Mouse (Mus musculus): ENCODE measurements around the gene F5.

F5 gene

DNA sequence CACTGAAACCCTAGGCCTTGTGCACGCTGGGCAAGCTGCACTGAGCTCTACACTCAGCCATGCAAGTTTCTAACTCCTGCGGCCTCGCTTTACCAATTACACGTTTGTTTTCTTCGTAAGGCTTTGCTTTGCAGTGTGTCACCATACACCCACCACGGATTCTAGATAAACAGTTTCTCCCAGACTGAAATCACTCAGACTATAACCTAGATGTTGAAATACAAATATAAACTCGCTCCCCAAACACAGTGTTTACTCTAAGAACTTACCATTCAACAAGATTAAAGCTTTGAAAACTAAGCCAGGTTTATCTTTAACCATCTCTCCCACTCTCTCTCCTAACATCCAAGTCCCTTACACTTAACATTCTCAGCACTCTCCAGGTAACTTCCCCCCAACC lies 83.4 kb downstream of the F5 start:
- no peak for DNase-seq (ENCODE audit: low spot score)

DNA sequence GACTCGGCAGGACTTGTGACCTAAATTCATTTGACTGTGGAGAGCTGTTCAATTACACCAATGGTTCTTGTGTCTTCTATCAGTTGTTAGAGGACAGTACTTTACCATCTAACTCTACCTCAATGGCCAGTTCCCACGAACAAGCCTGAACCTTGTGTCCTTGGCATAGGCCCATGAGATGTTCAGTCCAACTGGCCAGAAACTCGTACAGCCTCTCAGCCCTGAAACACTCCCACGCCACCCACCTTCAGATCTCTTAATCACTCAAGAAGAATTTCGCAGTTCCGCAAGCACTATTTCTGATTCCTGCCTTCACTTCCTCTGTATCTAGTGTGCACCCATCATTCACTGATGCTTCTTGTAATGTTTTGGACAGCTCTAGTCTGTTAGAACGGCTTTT lies 84.4 kb downstream of the F5 start:
- no peak for DNase-seq (ENCODE audit: low spot score)

DNA sequence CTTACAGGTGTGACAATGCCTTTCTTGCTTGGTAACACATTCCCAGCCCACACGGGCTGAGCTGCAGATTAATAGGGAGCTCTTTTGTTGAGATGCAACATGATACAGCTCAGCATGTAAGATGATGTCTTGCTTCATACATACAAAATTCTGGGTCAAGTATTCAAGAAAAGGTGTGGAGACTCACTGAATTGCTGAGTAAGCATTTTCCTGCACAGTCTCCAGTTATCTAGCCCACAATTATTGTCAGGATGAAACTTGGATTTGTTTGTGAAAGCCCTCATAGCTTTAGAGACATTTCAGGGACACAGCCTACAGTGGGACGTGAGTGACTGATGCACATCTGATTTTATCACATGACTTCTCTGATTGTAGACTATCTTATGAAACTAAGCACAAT lies 89.9 kb downstream of the F5 start:
- no peak for DNase-seq (ENCODE audit: low spot score)

DNA sequence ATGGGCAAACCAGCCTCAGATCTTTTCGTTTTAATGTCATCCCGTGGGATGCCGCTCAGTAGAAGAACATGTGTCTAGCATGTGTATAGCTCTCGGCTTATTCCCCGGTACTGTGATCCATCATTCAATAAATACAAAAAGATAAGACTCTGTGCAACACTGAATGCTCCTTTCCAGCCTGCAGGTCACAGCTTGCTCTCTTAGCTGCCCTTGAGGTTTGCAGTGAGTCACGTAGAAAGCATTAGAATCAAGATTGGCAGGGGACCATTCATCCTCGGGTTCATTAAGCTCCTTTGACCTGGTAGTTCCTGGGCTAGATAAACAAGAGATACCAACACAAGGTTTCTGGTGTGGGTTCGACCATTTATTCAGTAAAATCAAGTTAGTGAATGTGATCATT lies 91.2 kb downstream of the F5 start:
- no peak for DNase-seq (ENCODE audit: low spot score)

DNA sequence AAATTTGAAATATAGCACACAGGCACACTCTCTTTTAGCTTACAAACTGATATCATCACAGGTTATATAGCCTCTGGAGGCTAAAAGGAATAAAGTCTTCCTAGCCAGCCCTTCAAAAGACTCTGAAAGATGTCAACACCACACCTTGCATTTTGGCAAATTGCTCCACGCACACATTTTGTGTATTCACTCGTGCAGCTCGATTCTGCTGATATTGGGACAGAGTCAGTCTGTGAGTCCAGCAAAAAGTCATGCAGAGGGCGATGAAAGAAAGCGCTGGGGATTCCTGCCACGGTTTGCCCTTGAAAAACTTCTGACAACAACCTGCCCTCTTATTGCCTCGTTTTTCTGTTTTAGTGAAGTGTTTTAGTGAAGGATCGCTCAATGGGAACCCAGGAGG lies 95.8 kb downstream of the F5 start:
- no peak for DNase-seq (ENCODE audit: low spot score)

DNA sequence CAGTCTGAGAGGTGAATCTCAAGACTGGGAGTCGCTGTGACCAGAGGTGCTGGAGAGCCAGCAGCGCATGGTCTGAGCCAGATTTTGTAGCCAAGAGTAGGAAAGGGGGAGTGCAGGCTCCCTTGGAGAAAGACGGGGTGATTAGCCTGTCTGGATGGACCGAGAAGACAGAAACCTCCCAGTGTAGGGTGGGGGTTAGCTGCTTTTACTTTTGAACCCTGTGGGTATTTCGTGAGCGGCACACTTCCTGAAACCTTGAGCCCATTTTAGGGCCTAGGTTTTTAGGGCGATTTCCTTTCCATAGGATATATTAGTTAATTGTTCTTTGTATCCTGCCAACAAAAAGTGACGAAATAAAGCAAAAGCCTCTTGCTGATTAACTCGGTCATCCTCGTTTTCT lies 96.3 kb downstream of the F5 start:
- no peak for DNase-seq (ENCODE audit: low spot score)

DNA sequence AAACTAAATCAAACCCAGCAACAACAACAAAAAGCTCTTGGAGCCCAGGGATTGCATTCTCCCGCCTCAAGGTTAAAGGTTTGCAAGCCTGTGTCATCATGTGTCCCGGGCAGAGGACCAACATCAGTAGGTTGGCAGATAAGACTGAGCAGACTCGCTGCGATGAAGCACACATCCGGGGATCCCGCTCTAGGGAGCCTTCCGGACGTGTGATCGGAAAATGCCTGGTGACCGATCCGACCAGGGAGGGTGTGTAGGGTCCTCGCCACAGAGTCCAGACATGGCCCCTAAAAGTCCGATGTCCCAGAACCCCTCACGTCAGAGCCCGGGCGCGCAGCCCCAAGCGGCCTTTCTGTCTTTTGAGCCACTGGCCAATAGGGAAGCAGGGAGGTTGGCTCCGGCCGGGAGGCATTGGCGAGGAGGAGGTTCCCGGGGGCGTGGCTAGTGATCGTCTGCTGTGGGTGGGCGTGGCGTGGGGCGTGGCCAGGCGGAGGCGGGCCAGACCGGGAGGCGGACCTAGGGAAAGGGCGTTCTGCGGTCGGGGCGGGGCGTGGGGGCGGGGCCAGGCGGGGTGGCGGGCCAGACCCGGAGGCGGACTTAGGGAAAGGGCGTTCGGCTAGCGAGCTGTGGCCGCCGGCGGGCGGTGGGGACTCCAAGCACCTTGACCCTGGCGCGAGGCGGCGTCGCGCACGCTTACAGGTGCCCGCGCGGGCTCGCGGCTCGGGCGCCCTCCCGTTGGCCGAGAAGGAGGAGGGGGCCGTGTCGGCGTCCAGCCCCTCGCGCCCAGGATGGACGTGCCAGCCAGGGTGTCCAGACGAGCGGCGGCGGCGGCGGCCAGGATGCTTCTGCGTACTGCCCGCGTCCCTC lies 97.1 kb downstream of the F5 start, which contains the start of gene Slc19a2:
Gene Slc19a2, plus strand, starts transcription at position 582 of the 867 bp plus-strand sequence.
- peak; percentile 95 for DNase-seq (ENCODE audit: low spot score)

DNA sequence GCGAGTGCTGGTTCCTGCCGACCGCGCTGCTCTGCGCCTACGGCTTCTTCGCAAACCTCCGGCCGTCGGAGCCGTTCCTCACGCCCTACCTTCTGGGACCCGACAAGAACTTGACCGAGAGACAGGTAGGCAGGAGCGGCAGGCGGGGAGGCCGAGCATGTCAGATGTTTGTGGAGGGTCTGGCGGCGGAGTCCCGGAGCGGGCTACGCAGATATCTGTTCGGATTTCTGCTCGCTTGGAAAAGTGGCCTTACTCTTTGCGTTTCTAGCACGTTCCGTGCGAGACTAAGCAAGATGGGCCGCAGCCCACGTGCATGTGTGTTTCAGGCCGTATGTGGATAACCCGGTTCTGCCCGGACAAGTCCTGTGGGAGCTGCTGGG lies 97.7 kb downstream of the F5 start:
- DNase-seq (ENCODE audit: low spot score), result no peak

DNA sequence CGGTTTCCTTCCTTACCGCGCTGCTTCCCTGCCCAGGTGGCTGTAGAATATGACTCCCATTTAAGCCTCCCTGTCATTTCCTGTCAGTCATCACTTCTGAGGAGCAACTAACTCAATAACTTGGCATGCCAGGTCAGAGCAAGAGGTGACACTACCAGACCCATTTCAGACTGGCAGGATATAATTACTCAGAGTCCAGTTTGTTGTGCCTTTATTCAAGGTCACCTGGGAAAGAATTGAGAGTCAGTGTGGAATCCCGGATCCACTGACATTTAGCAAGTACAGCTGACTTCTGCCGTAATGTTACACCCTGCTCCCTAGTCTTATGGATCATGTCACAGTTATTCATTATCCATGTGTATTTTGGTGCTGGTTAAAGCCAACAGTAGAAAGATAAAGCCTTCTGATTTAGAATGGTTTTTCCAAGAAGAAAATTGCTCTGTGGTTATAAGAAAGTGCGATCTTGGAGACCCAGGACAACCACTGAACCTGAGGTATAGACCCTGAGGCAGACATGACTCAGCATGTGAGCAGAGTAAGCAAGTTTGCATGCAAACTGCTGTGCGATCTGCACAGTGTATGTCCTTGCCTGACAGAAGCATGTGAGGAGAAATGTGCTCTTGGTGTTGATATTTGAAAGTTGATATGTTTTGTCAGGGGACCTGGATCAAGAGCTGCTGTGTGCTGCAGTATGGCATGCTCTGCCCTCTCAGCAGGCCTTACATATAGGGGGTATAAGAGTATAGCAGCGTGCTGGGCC lies 98.9 kb downstream of the F5 start:
- DNase-seq (ENCODE audit: low spot score), result no peak

DNA sequence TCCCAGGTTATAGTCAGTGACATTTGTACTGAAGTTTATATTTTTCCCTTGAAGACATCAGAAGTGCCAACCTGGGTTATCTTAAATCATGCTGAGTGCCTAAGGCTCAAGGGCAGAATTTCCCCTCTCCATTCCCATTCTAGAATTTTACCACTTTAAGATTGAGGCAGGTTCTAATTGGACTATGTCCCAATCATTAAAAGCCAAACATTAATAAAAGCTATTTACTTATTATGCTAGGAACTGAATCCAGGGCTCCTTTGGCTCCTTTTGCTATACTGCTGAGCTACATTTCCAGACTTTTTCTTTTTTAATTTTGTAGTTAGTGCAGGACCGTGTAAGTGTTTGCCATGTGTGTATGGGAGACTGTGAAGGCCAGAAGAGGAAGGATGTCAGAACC lies 99.8 kb downstream of the F5 start:
- DNase-seq (ENCODE audit: low spot score), result no peak

DNA sequence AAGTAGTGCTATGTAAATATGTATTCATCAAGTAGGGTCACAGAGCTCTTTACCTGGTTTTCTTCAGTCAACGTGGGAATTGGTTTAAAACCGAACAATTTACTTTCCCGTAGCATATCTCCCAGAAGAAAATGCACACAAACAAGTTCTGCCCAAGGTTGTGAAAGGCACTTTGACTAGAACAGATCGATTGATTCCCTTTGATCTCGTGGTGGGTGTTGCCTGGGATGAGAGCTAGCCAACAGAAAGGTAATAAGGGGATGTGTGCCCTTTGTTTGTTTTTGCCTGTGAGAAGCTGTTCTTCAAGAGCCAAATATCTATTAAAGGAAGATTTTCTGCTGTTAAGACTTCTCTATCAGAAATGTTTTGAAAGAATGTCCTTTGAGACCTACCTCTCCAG lies 100.9 kb downstream of the F5 start:
- no peak for DNase-seq (ENCODE audit: low spot score)

DNA sequence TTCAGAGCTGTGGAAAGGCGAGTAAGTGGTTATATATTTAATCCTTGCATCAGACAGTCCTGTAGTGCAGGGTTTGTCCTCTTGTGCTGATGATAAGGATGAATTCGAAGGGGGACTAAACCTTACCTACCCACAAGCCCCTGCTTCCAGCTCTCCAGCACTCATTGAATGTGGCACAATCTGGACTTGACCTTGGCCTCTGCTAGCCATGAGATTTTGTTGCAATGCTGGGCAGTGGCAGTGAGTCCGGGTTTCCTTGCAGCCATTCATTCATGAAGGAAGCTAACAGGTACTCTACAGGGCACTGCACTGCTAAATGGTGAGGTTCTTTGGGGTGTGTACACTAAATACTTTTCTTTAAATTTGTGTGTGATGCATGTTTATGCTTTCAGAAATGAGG lies 103.2 kb downstream of the F5 start:
- no peak for DNase-seq (ENCODE audit: low spot score)

DNA sequence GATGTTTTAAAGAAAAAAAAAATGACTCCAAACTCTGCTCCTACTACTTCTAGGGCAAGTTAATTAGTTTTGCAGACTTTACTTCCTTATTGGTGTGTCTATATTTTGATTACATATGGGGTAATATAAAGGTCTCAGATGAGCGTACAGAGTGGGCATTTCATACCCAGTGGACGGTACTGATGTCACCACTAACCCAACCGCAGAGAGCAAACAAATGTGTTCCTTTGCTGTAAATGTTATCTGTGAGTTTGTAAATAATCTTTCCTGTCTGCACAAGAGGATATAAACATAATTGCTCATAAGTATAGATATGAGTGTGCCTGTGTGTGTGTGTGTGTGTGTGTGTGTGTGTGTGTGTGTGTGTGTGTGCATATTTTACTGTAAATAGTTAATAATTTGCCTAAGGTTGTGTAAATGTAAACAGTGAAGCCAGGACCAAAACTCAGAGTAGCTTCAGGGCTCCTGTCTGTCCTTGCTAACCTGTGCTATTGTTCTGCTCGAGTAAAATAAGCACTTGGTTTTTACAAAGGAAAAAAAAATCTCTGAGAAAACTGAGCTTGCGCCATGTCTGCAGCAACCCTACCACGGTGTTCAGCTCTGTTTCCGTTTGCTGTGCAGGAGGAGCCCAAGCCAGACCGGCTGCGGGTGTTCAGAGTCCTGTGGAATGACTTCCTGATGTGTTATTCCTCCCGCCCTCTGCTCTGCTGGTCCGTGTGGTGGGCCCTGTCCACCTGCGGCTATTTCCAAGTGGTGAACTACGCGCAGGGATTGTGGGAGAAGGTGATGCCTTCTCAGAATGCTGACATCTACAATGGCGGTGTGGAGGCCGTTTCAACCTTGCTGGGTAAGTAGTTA lies 108.8 kb downstream of the F5 start:
- no peak for DNase-seq (ENCODE audit: low spot score)

DNA sequence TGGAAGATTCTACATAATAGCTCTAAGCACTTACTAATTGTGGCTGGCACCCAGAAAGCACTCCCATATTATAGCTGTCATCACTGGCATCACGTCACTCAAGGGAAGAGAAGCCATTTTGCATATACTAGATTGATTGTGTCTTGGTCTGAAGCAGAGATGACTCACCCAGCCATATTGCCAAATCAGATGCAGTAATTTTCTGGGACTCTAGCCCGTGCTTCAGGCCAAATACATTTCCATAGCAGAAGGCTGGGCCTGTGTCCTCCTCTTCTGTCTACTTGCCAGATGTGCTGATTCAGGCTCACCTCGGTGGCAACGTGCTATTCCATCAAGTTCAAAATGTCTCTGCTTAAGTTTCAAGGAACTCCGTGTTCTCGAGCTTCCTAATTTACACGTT lies 109.9 kb downstream of the F5 start:
- DNase-seq (ENCODE audit: low spot score), result no peak
